23 mouse cellular contexts compared by ENCODE assay signal in genomic region chr11:118831730-118832129, GRCm38 (mm10).
A peak's percentile ranks its signal among the peaks of the same experiment; 100 is the strongest.
DNase-seq lines count a peak whose midpoint lies in the region; ATAC-seq and TF ChIP-seq lines count a peak whose summit lies in the region.
"Had no signal": no experiment of that assay in that cellular context is flagged by ENCODE, and none has a peak within 500 bp of the region (broad histone marks: within the 10 kb centered on the region; RNA-seq: fewer than 3 reads in every experiment).

No protein-coding gene starts in this region.

- TF ChIP-seq EP300 in stomach, postnatal 0 days (optimal IDR thresholded peaks at IDR 0.05): no peak

- no peak overlapping the region for H3K4me2 ChIP-seq in stomach, postnatal 0 days (replicated peaks; ENCODE audit: low read depth)
- H3K4me2 ChIP-seq: liver, embryonic 11.5 days; midbrain, embryonic 15.5 days; stomach, embryonic 15.5 days had no signal

- intact Hi-C loops in left cerebral cortex, postnatal 4 days (cut with DNase I): no loop called here
- intact Hi-C loops in left cerebral cortex, postnatal 10 days (cut with DNase I): no loop called here

- H3K27me3 ChIP-seq in stomach, postnatal 0 days (ENCODE audit: control insufficient read depth, insufficient read depth, low read length): no peaks in the 10 kb centered on the region
- H3K27me3 ChIP-seq: midbrain, embryonic 15.5 days; stomach, embryonic 15.5 days had no signal

- no peak overlapping the region for H3K4me3 ChIP-seq in stomach, postnatal 0 days (ENCODE audit: low read depth, low read length)
- H3K4me3 ChIP-seq: forebrain, embryonic 10.5 days; hindbrain, embryonic 10.5 days; megakaryocyte, embryonic 14.5 days; midbrain, embryonic 15.5 days; stomach, embryonic 15.5 days had no signal

- H3K27ac ChIP-seq in stomach, postnatal 0 days (replicated peaks): no peak overlapping the region
- H3K27ac ChIP-seq: forebrain, embryonic 10.5 days; hindbrain, embryonic 10.5 days; midbrain, embryonic 15.5 days; stomach, embryonic 15.5 days had no signal

- no peak for DNase-seq in frontal cortex, postnatal 14 days (ENCODE audit: low spot score in 2 of 2)
- peak; percentile 23 for DNase-seq in left cerebral cortex, postnatal 4 days
- DNase-seq in left cerebral cortex, postnatal 10 days (ENCODE audit: extremely low spot score in 1 of 2, low spot score in 2 of 2): no peak
- DNase-seq in cerebellum, adult 8-10 months: peak; percentile 71
- DNase-seq in stomach, postnatal 0 days (ENCODE audit: low spot score): no peak
- no peak for DNase-seq in neural tube, embryonic 10.5 days (ENCODE audit: extremely low spot score, low spot score)
- no peak for DNase-seq in thymus, postnatal 25 days
- DNase-seq: adrenal gland, postnatal 36 days; embryo, embryonic 11 days; gastrocnemius, postnatal 14 days; kidney, postnatal 4 days; layer of hippocampus, postnatal 36 days; lung, adult 18-20 months; lung, postnatal 14 days; right cerebral cortex, postnatal 14 days; thymus, adult 2 months had no signal

- H3K9ac ChIP-seq in stomach, postnatal 0 days (ENCODE audit: low read length): no peak overlapping the region
- H3K9ac ChIP-seq: midbrain, embryonic 15.5 days; stomach, embryonic 15.5 days had no signal

- ATAC-seq in frontal cortex, adult (ENCODE audit: low TSS enrichment): peak; percentile 25
- ATAC-seq in stomach, postnatal 0 days (ENCODE audit: low FRiP score, low TSS enrichment): no peak
- ATAC-seq: midbrain, embryonic 15.5 days had no signal

- no peaks in the 10 kb centered on the region for H3K9me3 ChIP-seq in stomach, postnatal 0 days (ENCODE audit: control insufficient read depth, low read length)
- H3K9me3 ChIP-seq: forebrain, embryonic 10.5 days; hindbrain, embryonic 10.5 days; midbrain, embryonic 15.5 days; stomach, embryonic 15.5 days had no signal

- H3K4me1 ChIP-seq in stomach, postnatal 0 days (replicated peaks; ENCODE audit: control insufficient read depth, insufficient read depth): no peaks in the 10 kb centered on the region
- H3K4me1 ChIP-seq: megakaryocyte, embryonic 14.5 days; stomach, embryonic 15.5 days had no signal

- peak; percentile 21; the same call in 1 of the 2 replicates for TF ChIP-seq CTCF in stomach, postnatal 0 days (IDR thresholded peaks at IDR 0.05; ENCODE audit: low read depth)

- WGBS in stomach, postnatal 0 days: 55% methylated on average over 7 of the region's 7 CpGs

- no peaks in the 10 kb centered on the region for H3K36me3 ChIP-seq in stomach, postnatal 0 days (ENCODE audit: control insufficient read depth, insufficient read depth, low read length)
- H3K36me3 ChIP-seq: forebrain, embryonic 10.5 days; hindbrain, embryonic 10.5 days; midbrain, embryonic 15.5 days; stomach, embryonic 15.5 days had no signal

Comparison
In these comparisons a context has a peak if more than half of its experiments do, and no peak if none do; other contexts are left out.
1. DNase-seq: peak in left cerebral cortex, postnatal 4 days (single experiment) and cerebellum, adult 8-10 months (single experiment); none in frontal cortex, postnatal 14 days (0 of 2), left cerebral cortex, postnatal 10 days (0 of 2), stomach, postnatal 0 days (single experiment), neural tube, embryonic 10.5 days (single experiment) and thymus, postnatal 25 days (single experiment).